Mouse (Mus musculus): Measurements from ENCODE around the gene Fat1.

DNA sequence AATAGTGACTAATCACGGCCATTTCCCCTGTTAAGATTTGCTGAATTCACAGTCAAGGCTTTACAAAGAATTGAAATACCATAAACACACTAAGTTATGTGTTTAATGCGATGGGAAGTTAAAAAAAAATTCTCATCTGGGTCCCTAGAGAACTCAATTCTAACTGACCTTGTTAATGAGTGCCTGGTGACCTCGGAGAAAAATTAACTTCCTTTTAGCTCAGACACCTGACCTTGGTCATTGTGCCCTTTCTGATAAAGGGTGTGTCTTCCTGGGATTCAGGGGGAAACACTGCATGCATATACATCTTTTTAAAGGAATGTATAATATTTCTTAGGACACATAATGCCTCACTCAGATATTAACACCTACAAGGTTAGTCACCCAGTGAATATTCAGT is 68.8 kb downstream of the Fat1 start:
- no peak for TF ChIP-seq CTCF (IDR thresholded peaks at IDR 0.05; ENCODE audit: low read depth, low read length)
- TF ChIP-seq POLR2A (IDR thresholded peaks at IDR 0.05; ENCODE audit: extremely low read depth, insufficient read depth, low read length), result no peak

Data from liver, adult 2 months (tissue).